Mouse (Mus musculus) erythroblast, embryonic 14.5 days (primary cell): ENCODE results near the gene Kif26b.

Experiments
- GATA1 ChIP-seq: IDR thresholded peaks from 2 replicates; pipeline ENCODE4 v1.6.1; 2012; ENCODE audit warnings: low read length, inconsistent platforms, mixed read lengths
- TAL1 ChIP-seq: IDR thresholded peaks from 3 replicates; pipeline ENCODE4 v1.6.1; 2012; ENCODE audit warnings: low read length, inconsistent platforms, mixed read lengths

GRCm38 (mm10) chr1:178689512-178689911, 160.6 kb downstream of the Kif26b start:
- TF ChIP-seq GATA1 (no peak), TAL1 (no peak)
